Comparison of ENCODE assay signal across 14 mouse cellular contexts in the genomic region with DNA sequence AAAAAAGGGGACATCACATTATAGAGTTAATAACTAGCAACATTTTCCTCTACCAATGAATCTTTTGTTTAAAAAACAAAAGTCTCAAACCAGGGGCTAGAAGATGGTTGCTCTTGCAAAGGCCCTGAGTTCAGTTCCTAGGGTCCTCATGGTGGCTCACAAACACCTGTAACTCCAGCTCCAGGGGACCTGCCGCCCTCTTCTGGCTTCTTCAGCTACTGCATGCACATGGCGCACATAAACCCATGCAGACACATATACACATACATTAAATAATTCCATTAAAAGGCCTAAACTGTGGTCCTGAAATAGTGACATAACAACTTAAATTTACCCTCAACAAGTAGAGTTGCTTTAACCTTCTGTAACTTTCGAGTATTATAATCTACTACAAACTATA.
"Had no signal": no experiment of that assay in that cellular context is flagged by ENCODE, and none has a peak within 500 bp of the region (broad histone marks: within the 10 kb centered on the region; RNA-seq: fewer than 3 reads in every experiment).

No protein-coding gene starts in this region.

- DNase-seq: kidney, adult 8-10 months; kidney, postnatal 10 days; kidney, postnatal 4 days; lung, adult 18-20 months; lung, postnatal 10 days; right cerebral cortex, adult 18-20 months; right cerebral cortex, postnatal 25 days; thymus, postnatal 4 days had no signal

- H3K4me2 ChIP-seq: limb, embryonic 13.5 days; midbrain, embryonic 13.5 days; neural tube, embryonic 15.5 days had no signal

- ATAC-seq: midbrain, embryonic 13.5 days had no signal

- H3K9me3 ChIP-seq: limb, embryonic 13.5 days; midbrain, embryonic 13.5 days; neural tube, embryonic 15.5 days had no signal

- H3K27ac ChIP-seq: layer of hippocampus, adult 2 months; limb, embryonic 13.5 days; liver, embryonic 14.5 days; midbrain, embryonic 13.5 days; neural tube, embryonic 15.5 days had no signal

- H3K9ac ChIP-seq: limb, embryonic 13.5 days; liver, embryonic 14.5 days; midbrain, embryonic 13.5 days; neural tube, embryonic 15.5 days had no signal

- H3K27me3 ChIP-seq: limb, embryonic 13.5 days; midbrain, embryonic 13.5 days; neural tube, embryonic 15.5 days had no signal

- H3K4me3 ChIP-seq: layer of hippocampus, adult 2 months; limb, embryonic 13.5 days; midbrain, embryonic 13.5 days; myocyte; neural tube, embryonic 15.5 days had no signal
